Mouse (Mus musculus) heart, postnatal 0 days (tissue): ENCODE results near the gene Slc37a2.

Experiments used
- CTCF ChIP-seq: IDR thresholded peaks from 2 replicates; pipeline ENCODE4 v1.5.1; 2016; ENCODE audit warnings: antibody characterized with exemption, control low read depth, low read depth
- EP300 ChIP-seq: IDR thresholded peaks from 2 replicates; pipeline ENCODE4 v1.6.1; 2016; ENCODE audit warnings: antibody characterized with exemption, low read depth

- TF ChIP-seq CTCF (no peak), EP300 (no peak)
Measured at GRCm38 (mm10) chr9:37225581-37225980, 30.0 kb downstream of the Slc37a2 start.
